Mouse (Mus musculus) ES-Bruce4 (cell line): ENCODE measurements around the gene Gucy2f. TPM values are rescaled to one million over a fixed set of nuclear protein-coding genes. Genes with fewer than 3 reads are reported as not detected.

Experiments used
- H3K27ac ChIP-seq: 2 replicates; pipeline ENCODE4 v1.5.1; 2012; ENCODE audit warnings: low read length, inconsistent platforms; ENCODE audit not compliant: insufficient read depth
- H3K27me3 ChIP-seq: 2 replicates; pipeline ENCODE4 v1.6.1; 2012; ENCODE audit warnings: mild to moderate bottlenecking, low read length, inconsistent platforms; ENCODE audit not compliant: control insufficient read depth, poor library complexity, insufficient read depth, severe bottlenecking
- H3K36me3 ChIP-seq: 2 replicates; pipeline ENCODE4 v1.6.1; 2012; ENCODE audit warnings: inconsistent platforms, mild to moderate bottlenecking, low read length, moderate library complexity; ENCODE audit not compliant: control insufficient read depth, poor library complexity, insufficient read depth, severe bottlenecking
- H3K4me1 ChIP-seq: one replicate; pipeline ENCODE4 v1.8.1; 2011; ENCODE audit warnings: low read length; ENCODE audit not compliant: control insufficient read depth, insufficient read depth
- H3K4me3 ChIP-seq: 2 replicates; pipeline ENCODE4 v1.5.1; 2011; ENCODE audit warnings: low read depth, mild to moderate bottlenecking, low read length
- H3K9ac ChIP-seq: 2 replicates; pipeline ENCODE4 v1.6.1; 2012; ENCODE audit warnings: low read depth, mild to moderate bottlenecking, inconsistent platforms; ENCODE audit not compliant: poor library complexity, severe bottlenecking
- H3K9me3 ChIP-seq: replicated peaks from 2 replicates; pipeline ENCODE4 v1.6.1; 2012; ENCODE audit warnings: mild to moderate bottlenecking, low read length, inconsistent platforms; ENCODE audit not compliant: control insufficient read depth, poor library complexity, insufficient read depth, severe bottlenecking
- CTCF ChIP-seq: IDR thresholded peaks from one replicate; pipeline ENCODE4 v1.8.1; 2011; ENCODE audit warnings: low read depth, low read length
- EP300 ChIP-seq: IDR thresholded peaks from 2 replicates; pipeline ENCODE4 v1.6.1; 2011; ENCODE audit warnings: low read depth, low read length; ENCODE audit not compliant: insufficient read depth
- POLR2A ChIP-seq: IDR thresholded peaks from one replicate; pipeline ENCODE4 v1.8.1; 2011; ENCODE audit warnings: low read length; ENCODE audit not compliant: insufficient read depth
- polyA plus RNA-seq: library from polyadenylated mRNA; stranded (reverse); fragments of >200 nt; gene quantifications from 2 replicates; pipeline ENCODE4 v1.2.4, GENCODE M21; 2011; ENCODE audit warnings: low read depth; ENCODE audit not compliant: missing spikeins, insufficient read depth, insufficient read length

Gene Gucy2f
- polyA plus RNA-seq, 1 experiment = not detected

GRCm38 (mm10) chrX:142095579-142095978 lies 101.2 kb downstream of the Gucy2f start:
- H3K27ac ChIP-seq = no peak overlapping the region
- H3K4me1 ChIP-seq = no peaks in the 10 kb centered on the region
- H3K4me3 ChIP-seq = no peak overlapping the region
- H3K9ac ChIP-seq = no peak overlapping the region
- no peaks in the 10 kb centered on the region for H3K27me3 ChIP-seq
- H3K9me3 ChIP-seq = no peaks in the 10 kb centered on the region
- TF ChIP-seq EP300 = no peak
- H3K36me3 ChIP-seq = no peaks in the 10 kb centered on the region

DNA sequence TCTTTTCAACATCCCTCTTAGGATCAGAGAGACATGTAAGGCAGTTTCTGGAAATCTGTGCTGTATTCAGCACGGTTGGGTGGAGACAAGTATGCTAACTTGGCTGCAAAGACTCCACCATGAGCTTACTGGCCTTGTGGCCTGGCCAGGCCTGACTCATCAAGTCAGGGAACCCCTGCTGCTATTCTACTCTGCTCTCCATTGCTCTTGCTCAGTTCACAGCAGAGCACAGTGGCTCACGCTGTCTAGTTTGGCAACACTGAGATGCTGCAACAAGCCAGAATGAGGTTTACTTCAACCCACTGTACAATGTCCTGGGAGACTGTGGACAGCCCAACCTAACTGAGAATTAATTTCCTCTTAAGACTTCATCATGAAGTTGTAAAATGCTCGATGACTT lies 134.1 kb downstream of the Gucy2f start:
- Histone ChIP-seq H3K4me3 (no peak overlapping the region), H3K4me1 (no peaks in the 10 kb centered on the region), H3K27me3 (no peaks in the 10 kb centered on the region), H3K9ac (no peak overlapping the region), H3K36me3 (no peaks in the 10 kb centered on the region), H3K9me3 (no peaks in the 10 kb centered on the region), H3K27ac (no peak overlapping the region)
- TF ChIP-seq CTCF (no peak), POLR2A (no peak), EP300 (no peak)

Other genes starting within 250 kb of the Gucy2f start
- gene Nxt2, start 29.8 kb upstream of the Gucy2f start, polyA plus RNA-seq = 12.8 and 13.2 TPM in 2 replicates
- gene Kcne1l, start 109.4 kb upstream of the Gucy2f start, polyA plus RNA-seq = 0.52 TPM in 1 of 2 replicates, not detected in the other
- gene Acsl4, start 193.6 kb upstream of the Gucy2f start, polyA plus RNA-seq = 46.5 and 47.9 TPM in 2 replicates